Mouse (Mus musculus) forebrain, embryonic 16.5 days (tissue): ENCODE results near the gene St13. TPM values are rescaled to one million over a fixed set of nuclear protein-coding genes. Genes with fewer than 3 reads are reported as not detected.

Experiments used
- ATAC-seq: fragments of 200-750 bp; cut with Nextera tagmentation; 2 replicates; pipeline ENCODE4 v1.8.0; 2017; ENCODE audit warnings: mild to moderate bottlenecking, moderate library complexity
- H3K27ac ChIP-seq: fragments of 300-500 bp; sonication (generic); 2 replicates; pipeline ENCODE4 v1.5.1; 2014; ENCODE audit warnings: low read length, control low read depth
- H3K27me3 ChIP-seq: fragments of 300-500 bp; sonication (generic); replicated peaks from 2 replicates; pipeline ENCODE4 v1.6.1; 2014; ENCODE audit warnings: low read length; ENCODE audit not compliant: control insufficient read depth, insufficient read depth
- H3K36me3 ChIP-seq: fragments of 300-500 bp; sonication (generic); 2 replicates; pipeline ENCODE4 v1.6.1; 2014; ENCODE audit not compliant: control insufficient read depth, insufficient read depth
- H3K4me1 ChIP-seq: fragments of 300-500 bp; sonication (generic); replicated peaks from 2 replicates; pipeline ENCODE4 v1.6.1; 2014; ENCODE audit warnings: low read length; ENCODE audit not compliant: control insufficient read depth, insufficient read depth
- H3K4me2 ChIP-seq: fragments of 300-500 bp; sonication (generic); 2 replicates; pipeline ENCODE4 v1.6.1; 2014; ENCODE audit warnings: mild to moderate bottlenecking, low read length, control low read depth
- H3K4me3 ChIP-seq: fragments of 300-500 bp; sonication (generic); replicated peaks from 2 replicates; pipeline ENCODE4 v1.5.1; 2014; ENCODE audit warnings: mild to moderate bottlenecking, low read length, control low read depth
- H3K9ac ChIP-seq: fragments of 300-500 bp; sonication (generic); replicated peaks from 2 replicates; pipeline ENCODE4 v1.6.1; 2014; ENCODE audit warnings: low read depth, low read length, control low read depth
- H3K9me3 ChIP-seq: fragments of 300-500 bp; sonication (generic); 2 replicates; pipeline ENCODE4 v1.6.1; 2016; ENCODE audit warnings: low read length; ENCODE audit not compliant: control insufficient read depth
- WGBS: fragments of 180-500 bp; shearing (Covaris S2); extraction: QIAGEN DNeasy Blood & Tissue Kit; methylation state at CpG from one replicate; pipeline ENCODE4 v1.1.7; 2014; 5-methylcytosine and 5-hydroxymethylcytosine counted together
- polyA plus RNA-seq: library from polyadenylated mRNA; unstranded; fragments of >200 nt; fragmentation: Nextera tagmentation; extraction: Ambion mirVana; gene quantifications from 2 replicates; pipeline ENCODE4 v1.2.1, GENCODE M21; 2015

Gene St13
- polyA plus RNA-seq, 1 experiment from 2014 or later, result 206 TPM

DNA sequence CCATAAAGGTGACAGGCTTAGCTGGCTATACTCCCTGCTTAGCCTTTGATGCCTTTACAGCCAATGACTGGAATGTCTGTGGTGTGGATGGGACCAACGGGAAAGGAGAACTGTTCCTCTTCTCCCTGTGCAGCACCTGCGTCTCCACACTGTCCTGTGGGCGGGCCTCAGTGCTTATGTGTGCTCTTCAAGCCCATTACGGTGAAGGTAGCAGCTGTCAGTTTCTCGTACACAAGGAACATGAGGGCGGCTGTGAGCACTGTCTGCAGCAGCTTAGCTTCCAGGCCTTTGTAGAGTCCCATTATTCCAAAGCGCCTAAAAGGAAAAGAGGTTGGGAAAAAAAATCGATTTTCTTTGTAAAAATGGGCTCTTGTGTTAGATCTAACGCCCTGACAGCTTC lies 80.4 kb downstream of the St13 start:
- H3K9me3 ChIP-seq, result no peaks in the 10 kb centered on the region
- H3K27ac ChIP-seq, result no peak overlapping the region
- 74% methylated on average over 9 of the region's 9 CpGs for WGBS
- no peak overlapping the region for H3K9ac ChIP-seq
- no peaks in the 10 kb centered on the region for H3K27me3 ChIP-seq
- no peak overlapping the region for H3K4me2 ChIP-seq
- no peak overlapping the region for H3K4me3 ChIP-seq
- no peaks in the 10 kb centered on the region for H3K4me1 ChIP-seq
- H3K36me3 ChIP-seq, result peaks cover 15% of the 10 kb centered on the region
- ATAC-seq, result no peak

DNA sequence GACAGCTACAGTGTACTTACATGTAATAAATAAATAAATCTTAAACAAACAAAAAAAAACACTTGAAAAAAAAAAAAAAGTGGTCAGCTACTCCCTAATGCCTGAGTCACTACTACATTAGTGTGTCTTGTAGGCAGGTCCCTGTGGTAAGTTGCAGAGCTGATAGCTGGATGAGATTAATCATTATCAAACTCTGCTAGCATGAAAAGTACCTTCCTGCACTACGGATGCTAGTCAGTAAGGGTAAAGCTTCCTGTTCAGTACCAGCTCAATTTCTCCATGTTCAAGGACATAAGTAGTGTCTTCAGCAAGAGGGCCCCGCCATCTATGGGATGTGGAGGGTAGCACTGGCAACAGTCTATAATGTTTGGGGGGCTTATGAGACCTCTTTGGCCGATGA lies 85.9 kb downstream of the St13 start:
- no peak overlapping the region for H3K4me2 ChIP-seq
- no peak overlapping the region for H3K9ac ChIP-seq
- no peaks in the 10 kb centered on the region for H3K4me1 ChIP-seq
- H3K27ac ChIP-seq, result no peak overlapping the region
- 92% methylated on average over 3 of the region's 3 CpGs for WGBS
- H3K9me3 ChIP-seq, result no peaks in the 10 kb centered on the region
- ATAC-seq, result no peak
- H3K4me3 ChIP-seq, result no peak overlapping the region
- peaks cover 4% of the 10 kb centered on the region; the same call in 1 of the 2 replicates for H3K36me3 ChIP-seq
- H3K27me3 ChIP-seq, result no peaks in the 10 kb centered on the region

Other genes with a start within 250 kb of the St13 start
- gene Mrtfa, start 209.3 kb downstream of the St13 start, polyA plus RNA-seq, result 22.0 and 28.3 TPM in 2 replicates
- 1.2 and 2.3 TPM in 2 replicates for gene Mchr1, start 164.6 kb downstream of the St13 start, polyA plus RNA-seq
- gene Slc25a17, start 39.3 kb downstream of the St13 start, polyA plus RNA-seq, result 132 and 144 TPM in 2 replicates
- gene Xpnpep3, start 61 bp upstream of the St13 start, polyA plus RNA-seq, result 9.0 and 10.0 TPM in 2 replicates
- gene Dnajb7, start 8.2 kb upstream of the St13 start, polyA plus RNA-seq, result 1.4 and 2.3 TPM in 2 replicates
- gene Rbx1, start 66.2 kb upstream of the St13 start, polyA plus RNA-seq, result 449 and 466 TPM in 2 replicates
- gene Ep300, start 185.3 kb upstream of the St13 start, polyA plus RNA-seq, result 17.9 and 18.0 TPM in 2 replicates